Mouse (Mus musculus) liver, postnatal 0 days (tissue): ENCODE results near the gene Afg1l.

ENCODE experiments used
- CTCF ChIP-seq: sonication (generic); IDR thresholded peaks from 2 replicates; pipeline ENCODE4 v1.5.1; 2016; ENCODE audit warnings: antibody characterized with exemption, low read depth
- EP300 ChIP-seq: IDR thresholded peaks from 2 replicates; pipeline ENCODE4 v1.6.1; 2016; ENCODE audit warnings: antibody characterized with exemption, low read depth, mild to moderate bottlenecking

GRCm38 (mm10) chr10:42297109-42297508 is 181.3 kb downstream of the Afg1l start:
- TF ChIP-seq EP300 (no peak), CTCF (peak; percentile 61)
